Mouse (Mus musculus) forebrain, embryonic 12.5 days (tissue): ENCODE results near the gene Aoah. TPM values are rescaled to one million over a fixed set of nuclear protein-coding genes. Genes with fewer than 3 reads are reported as not detected.

Experiments used
- ATAC-seq: fragments of 200-750 bp; cut with Nextera tagmentation; 2 replicates; pipeline ENCODE4 v1.8.0; 2017; ENCODE audit warnings: moderate TSS enrichment; ENCODE audit not compliant: low FRiP score
- H3K27ac ChIP-seq: fragments of 300-500 bp; sonication (generic); 2 replicates; pipeline ENCODE4 v1.5.1; 2016; ENCODE audit warnings: mild to moderate bottlenecking
- H3K27me3 ChIP-seq: fragments of 300-500 bp; sonication (generic); 2 replicates; pipeline ENCODE4 v1.6.1; 2016; ENCODE audit warnings: mild to moderate bottlenecking
- H3K36me3 ChIP-seq: fragments of 300-500 bp; sonication (generic); replicated peaks from 2 replicates; pipeline ENCODE4 v1.6.1; 2016; ENCODE audit warnings: mild to moderate bottlenecking
- H3K4me1 ChIP-seq: fragments of 300-500 bp; sonication (generic); 2 replicates; pipeline ENCODE4 v1.6.1; 2016
- H3K4me2 ChIP-seq: fragments of 300-500 bp; sonication (generic); 2 replicates; pipeline ENCODE4 v1.6.1; 2016; ENCODE audit warnings: mild to moderate bottlenecking, moderate library complexity
- H3K4me3 ChIP-seq: fragments of 300-500 bp; sonication (generic); replicated peaks from 2 replicates; pipeline ENCODE4 v1.5.1; 2016; ENCODE audit warnings: mild to moderate bottlenecking
- H3K9ac ChIP-seq: fragments of 300-500 bp; sonication (generic); 2 replicates; pipeline ENCODE4 v1.6.1; 2016; ENCODE audit warnings: mild to moderate bottlenecking
- H3K9me3 ChIP-seq: fragments of 300-500 bp; sonication (generic); 2 replicates; pipeline ENCODE4 v1.6.1; 2016
- WGBS: fragments of 180-500 bp; shearing (Covaris S2); methylation state at CpG from one replicate; pipeline ENCODE4 v1.1.7; 2016; 5-methylcytosine and 5-hydroxymethylcytosine counted together
- polyA plus RNA-seq: library from polyadenylated mRNA; unstranded; fragments of >200 nt; fragmentation: Nextera tagmentation; extraction: Ambion mirVana; gene quantifications from 2 replicates; pipeline ENCODE4 v1.2.1, GENCODE M21; 2016

The Aoah gene
- 0.15 and 0.79 TPM in 2 replicates for polyA plus RNA-seq

GRCm38 (mm10) chr13:20793901-20794300, at the start of gene Aoah:
TSS of gene Aoah (plus strand) at chr13:20794113.
- ATAC-seq = no peak
- H3K4me1 ChIP-seq = no peaks in the 10 kb centered on the region
- H3K9ac ChIP-seq = no peak within 1 kb of the TSS
- H3K27me3 ChIP-seq = no peaks in the 10 kb centered on the region
- H3K27ac ChIP-seq = no peak within 1 kb of the TSS
- H3K9me3 ChIP-seq = no peaks in the 10 kb centered on the region
- no peak within 1 kb of the TSS for H3K4me3 ChIP-seq
- H3K4me2 ChIP-seq = no peak within 1 kb of the TSS
- WGBS = 80% methylated on average over 4 of the region's 4 CpGs
- H3K36me3 ChIP-seq = no peaks in the 10 kb centered on the region

- H3K27ac ChIP-seq = no peak overlapping the region
- no peaks in the 10 kb centered on the region for H3K4me1 ChIP-seq
- H3K27me3 ChIP-seq = no peaks in the 10 kb centered on the region
- H3K4me2 ChIP-seq = no peak overlapping the region
- no peak overlapping the region for H3K9ac ChIP-seq
- ATAC-seq = no peak
- no peak overlapping the region for H3K4me3 ChIP-seq
- no peaks in the 10 kb centered on the region for H3K36me3 ChIP-seq
- WGBS = 71% methylated on average over 1 of the region's 1 CpGs
- no peaks in the 10 kb centered on the region for H3K9me3 ChIP-seq
These were observed 39.1 kb upstream of the Aoah start for GRCm38 (mm10) chr13:20754843-20755242.

GRCm38 (mm10) chr13:20783648-20784047, 10.3 kb upstream of the Aoah start:
- Histone ChIP-seq H3K27ac (no peak overlapping the region), H3K4me3 (no peak overlapping the region), H3K4me2 (no peak overlapping the region), H3K9me3 (no peaks in the 10 kb centered on the region), H3K27me3 (no peaks in the 10 kb centered on the region), H3K9ac (no peak overlapping the region), H3K4me1 (no peaks in the 10 kb centered on the region), H3K36me3 (no peaks in the 10 kb centered on the region)
- 85% methylated on average over 5 of the region's 5 CpGs for WGBS
- ATAC-seq = no peak

GRCm38 (mm10) chr13:20784060-20784459, 9.9 kb upstream of the Aoah start:
- ATAC-seq = no peak
- no peak overlapping the region for H3K4me3 ChIP-seq
- no peak overlapping the region for H3K27ac ChIP-seq
- H3K4me1 ChIP-seq = no peaks in the 10 kb centered on the region
- H3K9me3 ChIP-seq = no peaks in the 10 kb centered on the region
- no peaks in the 10 kb centered on the region for H3K27me3 ChIP-seq
- no peak overlapping the region for H3K9ac ChIP-seq
- 91% methylated on average over 6 of the region's 6 CpGs for WGBS
- H3K4me2 ChIP-seq = no peak overlapping the region
- H3K36me3 ChIP-seq = no peaks in the 10 kb centered on the region

DNA sequence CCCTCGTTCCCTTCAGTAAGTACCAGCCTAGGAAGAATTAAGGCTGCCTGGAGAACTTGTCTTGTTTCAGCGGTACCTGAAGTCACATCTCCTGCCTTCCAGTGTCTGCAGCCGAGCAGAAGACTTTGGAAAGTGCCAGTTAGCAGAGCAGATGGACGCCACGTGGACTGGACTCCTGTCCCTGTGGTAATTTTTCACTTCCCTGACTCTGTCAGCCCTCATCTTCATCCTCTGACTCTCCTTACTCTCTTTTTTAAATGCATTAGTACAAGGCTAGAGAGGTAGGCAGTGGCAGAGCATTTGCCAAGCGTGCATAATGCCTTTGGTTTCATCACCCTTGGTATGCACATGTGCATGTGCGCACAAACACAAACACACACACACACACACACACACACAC, 8.0 kb upstream of the Aoah start:
- no peaks in the 10 kb centered on the region for H3K27me3 ChIP-seq
- H3K4me1 ChIP-seq = no peaks in the 10 kb centered on the region
- H3K9me3 ChIP-seq = no peaks in the 10 kb centered on the region
- H3K27ac ChIP-seq = no peak overlapping the region
- H3K4me3 ChIP-seq = no peak overlapping the region
- H3K36me3 ChIP-seq = no peaks in the 10 kb centered on the region
- no peak overlapping the region for H3K9ac ChIP-seq
- WGBS = 88% methylated on average over 7 of the region's 7 CpGs
- ATAC-seq = no peak
- H3K4me2 ChIP-seq = no peak overlapping the region

- Histone ChIP-seq H3K36me3 (no peaks in the 10 kb centered on the region), H3K9ac (no peak overlapping the region), H3K4me1 (no peaks in the 10 kb centered on the region), H3K27me3 (no peaks in the 10 kb centered on the region), H3K9me3 (no peaks in the 10 kb centered on the region), H3K4me3 (no peak overlapping the region), H3K4me2 (no peak overlapping the region), H3K27ac (no peak overlapping the region)
- no peak for ATAC-seq
- WGBS = 71% methylated on average over 1 of the region's 1 CpGs
These were observed 7.1 kb upstream of the Aoah start for GRCm38 (mm10) chr13:20786825-20787245.

DNA sequence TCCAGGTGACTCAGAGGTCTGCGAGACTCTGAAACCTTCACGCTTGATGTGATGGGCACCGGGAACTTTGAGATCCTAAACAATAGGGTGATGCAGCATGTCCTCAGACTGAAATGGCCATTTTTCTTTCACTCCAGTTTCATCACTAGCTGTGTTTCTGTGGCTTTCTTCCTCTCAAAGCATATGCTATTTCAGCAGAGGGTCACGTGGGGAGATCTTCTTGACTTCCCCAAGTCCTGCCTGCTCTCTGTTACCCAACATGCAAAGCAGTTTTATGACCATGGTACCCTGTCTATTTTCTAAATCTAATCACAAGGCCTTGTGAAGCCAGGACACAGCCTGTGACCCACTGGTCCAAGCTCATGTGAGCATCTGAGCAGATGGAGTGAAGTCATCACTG, 6.0 kb upstream of the Aoah start:
- no peaks in the 10 kb centered on the region for H3K9me3 ChIP-seq
- no peak overlapping the region for H3K9ac ChIP-seq
- H3K4me1 ChIP-seq = no peaks in the 10 kb centered on the region
- no peak overlapping the region for H3K4me3 ChIP-seq
- no peaks in the 10 kb centered on the region for H3K36me3 ChIP-seq
- H3K27me3 ChIP-seq = no peaks in the 10 kb centered on the region
- no peak overlapping the region for H3K4me2 ChIP-seq
- no peak overlapping the region for H3K27ac ChIP-seq
- ATAC-seq = no peak
- WGBS = 86% methylated on average over 4 of the region's 4 CpGs

DNA sequence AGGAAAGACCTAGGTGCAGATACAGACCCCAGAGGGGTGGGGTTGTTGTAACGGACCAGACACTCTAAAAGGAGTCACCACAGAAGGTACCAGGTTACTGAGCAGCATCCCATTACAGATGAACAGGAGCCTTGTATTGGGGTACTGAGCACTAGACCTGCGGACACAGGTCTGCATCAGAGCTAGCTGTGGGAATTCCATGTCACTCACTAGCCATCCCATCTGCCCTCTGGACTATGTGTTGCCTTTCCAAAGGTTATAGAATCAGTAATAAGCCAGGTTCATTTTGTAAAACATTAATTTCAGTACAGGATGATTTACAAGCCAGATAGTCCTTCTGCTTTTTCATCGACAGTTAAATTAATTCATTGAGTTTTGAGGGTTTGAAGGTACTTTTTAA, 2.7 kb downstream of the Aoah start:
- no peak overlapping the region for H3K9ac ChIP-seq
- ATAC-seq = no peak
- 94% methylated on average over 3 of the region's 3 CpGs for WGBS

DNA sequence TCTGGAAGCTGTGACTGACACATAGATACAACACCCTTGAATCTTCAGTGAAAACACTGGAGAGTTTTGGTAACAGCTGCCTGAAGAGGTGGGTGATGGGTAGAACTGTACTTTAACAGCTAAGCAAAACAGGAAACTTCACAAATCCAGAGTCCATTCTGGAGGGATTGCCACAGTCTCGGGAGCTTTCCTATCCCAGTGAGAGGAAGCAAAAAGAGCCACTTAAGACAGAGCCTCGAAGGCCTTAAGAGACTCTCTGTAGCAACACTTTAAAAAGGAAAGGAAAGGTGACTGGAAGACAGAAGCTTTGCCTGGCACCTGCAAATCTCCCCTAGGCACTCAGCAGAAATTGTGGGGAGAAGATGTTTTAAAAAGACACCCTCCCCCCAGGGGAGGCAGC, 4.6 kb downstream of the Aoah start:
- no peak for ATAC-seq
- H3K9ac ChIP-seq = no peak overlapping the region
- H3K36me3 ChIP-seq = no peaks in the 10 kb centered on the region
- H3K9me3 ChIP-seq = no peaks in the 10 kb centered on the region
- H3K27ac ChIP-seq = no peak overlapping the region
- no peaks in the 10 kb centered on the region for H3K4me1 ChIP-seq
- H3K4me2 ChIP-seq = no peak overlapping the region
- H3K27me3 ChIP-seq = no peaks in the 10 kb centered on the region
- 57% methylated on average over 2 of the region's 2 CpGs for WGBS
- H3K4me3 ChIP-seq = no peak overlapping the region

More for the DNA sequence above, 2.7 kb downstream of the Aoah start:
- H3K4me3 ChIP-seq = no peak overlapping the region
- no peak overlapping the region for H3K27ac ChIP-seq
- no peaks in the 10 kb centered on the region for H3K36me3 ChIP-seq
- no peak overlapping the region for H3K4me2 ChIP-seq
- no peaks in the 10 kb centered on the region for H3K4me1 ChIP-seq
- no peaks in the 10 kb centered on the region for H3K9me3 ChIP-seq
- no peaks in the 10 kb centered on the region for H3K27me3 ChIP-seq

GRCm38 (mm10) chr13:20799772-20800171, 5.9 kb downstream of the Aoah start:
- H3K36me3 ChIP-seq = no peaks in the 10 kb centered on the region
- no peak for ATAC-seq
- no peak overlapping the region for H3K9ac ChIP-seq
- 81% methylated on average over 3 of the region's 3 CpGs for WGBS
- H3K4me2 ChIP-seq = no peak overlapping the region
- no peaks in the 10 kb centered on the region for H3K9me3 ChIP-seq
- no peaks in the 10 kb centered on the region for H3K4me1 ChIP-seq
- no peaks in the 10 kb centered on the region for H3K27me3 ChIP-seq
- H3K4me3 ChIP-seq = no peak overlapping the region
- H3K27ac ChIP-seq = no peak overlapping the region

- no peak for ATAC-seq
- H3K9ac ChIP-seq = no peak overlapping the region
- no peaks in the 10 kb centered on the region for H3K36me3 ChIP-seq
- WGBS = 54% methylated on average over 3 of the region's 3 CpGs
- H3K27ac ChIP-seq = no peak overlapping the region
- H3K4me1 ChIP-seq = no peaks in the 10 kb centered on the region
- H3K9me3 ChIP-seq = no peaks in the 10 kb centered on the region
- H3K27me3 ChIP-seq = no peaks in the 10 kb centered on the region
- H3K4me2 ChIP-seq = no peak overlapping the region
- H3K4me3 ChIP-seq = no peak overlapping the region
These were observed 6.7 kb downstream of the Aoah start for GRCm38 (mm10) chr13:20800569-20800968.

- ATAC-seq = no peak
- Histone ChIP-seq H3K27me3 (no peaks in the 10 kb centered on the region), H3K9ac (no peak overlapping the region), H3K4me3 (no peak overlapping the region), H3K36me3 (no peaks in the 10 kb centered on the region), H3K4me1 (no peaks in the 10 kb centered on the region), H3K9me3 (no peaks in the 10 kb centered on the region), H3K4me2 (no peak overlapping the region), H3K27ac (no peak overlapping the region)
- WGBS = 61% methylated on average over 3 of the region's 3 CpGs
These were observed 18.0 kb downstream of the Aoah start for GRCm38 (mm10) chr13:20811782-20812406.

DNA sequence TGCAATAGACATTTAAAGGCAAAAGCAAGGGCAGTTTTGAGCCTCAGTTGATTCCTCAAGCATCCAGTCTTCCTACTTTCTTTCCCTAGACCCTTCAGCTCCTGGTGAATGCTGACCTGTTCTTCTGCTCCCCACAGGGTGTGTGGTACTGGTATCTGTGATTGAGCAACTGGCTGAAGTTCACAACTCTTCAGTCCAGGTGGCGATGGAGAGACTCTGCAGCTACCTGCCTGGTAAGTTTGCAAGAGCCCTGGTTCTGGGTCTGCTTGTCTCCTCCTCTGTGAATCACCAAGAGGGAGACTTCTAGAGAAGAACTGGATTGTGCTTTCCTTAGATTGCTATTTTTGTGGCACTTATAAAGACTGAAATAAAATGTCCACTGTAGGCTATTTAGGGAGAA, 22.5 kb downstream of the Aoah start:
- no peak for ATAC-seq
- Histone ChIP-seq H3K4me2 (no peak overlapping the region), H3K9me3 (no peaks in the 10 kb centered on the region), H3K27ac (no peak overlapping the region), H3K4me3 (no peak overlapping the region), H3K27me3 (no peaks in the 10 kb centered on the region), H3K36me3 (no peaks in the 10 kb centered on the region), H3K4me1 (no peaks in the 10 kb centered on the region), H3K9ac (no peak overlapping the region)
- 56% methylated on average over 1 of the region's 1 CpGs for WGBS
